Mouse (Mus musculus) heart, embryonic 16.5 days (tissue): ENCODE data around the gene Trappc10. TPM values are rescaled to one million over a fixed set of nuclear protein-coding genes. Genes with fewer than 3 reads are reported as not detected.

Experiments used
- ATAC-seq: fragments of 200-750 bp; cut with Nextera tagmentation; replicated peaks from 2 replicates; pipeline ENCODE4 v1.8.0; 2017; ENCODE audit warnings: moderate number of reproducible peaks; ENCODE audit not compliant: insufficient read depth, low FRiP score; ENCODE audit errors: extremely low read depth
- H3K27ac ChIP-seq: fragments of 300-500 bp; sonication (generic); 2 replicates; pipeline ENCODE4 v1.5.1; 2014; ENCODE audit warnings: mild to moderate bottlenecking, low read length, control low read depth, moderate library complexity
- H3K27me3 ChIP-seq: fragments of 300-500 bp; sonication (generic); 2 replicates; pipeline ENCODE4 v1.6.1; 2014; ENCODE audit warnings: low read length, mixed read lengths; ENCODE audit not compliant: control insufficient read depth, insufficient read depth
- H3K36me3 ChIP-seq: fragments of 300-500 bp; sonication (generic); 2 replicates; pipeline ENCODE4 v1.6.1; 2014; ENCODE audit not compliant: control insufficient read depth, insufficient read depth
- H3K4me1 ChIP-seq: fragments of 300-500 bp; sonication (generic); 2 replicates; pipeline ENCODE4 v1.6.1; 2014; ENCODE audit warnings: low read length, mixed read lengths; ENCODE audit not compliant: control insufficient read depth, insufficient read depth
- H3K4me2 ChIP-seq: fragments of 300-500 bp; sonication (generic); 2 replicates; pipeline ENCODE4 v1.6.1; 2014; ENCODE audit warnings: low read depth, mild to moderate bottlenecking, control low read depth, low read length
- H3K4me3 ChIP-seq: fragments of 300-500 bp; sonication (generic); 2 replicates; pipeline ENCODE4 v1.5.1; 2014; ENCODE audit warnings: mild to moderate bottlenecking, control low read depth, low read length
- H3K9ac ChIP-seq: fragments of 300-500 bp; sonication (generic); 2 replicates; pipeline ENCODE4 v1.6.1; 2014; ENCODE audit warnings: low read length, control low read depth
- H3K9me3 ChIP-seq: fragments of 300-500 bp; sonication (generic); replicated peaks from 2 replicates; pipeline ENCODE4 v1.6.1; 2016; ENCODE audit warnings: low read length; ENCODE audit not compliant: control insufficient read depth
- WGBS: fragments of 180-500 bp; shearing (Covaris S2); extraction: QIAGEN DNeasy Blood & Tissue Kit; methylation state at CpG from one replicate; pipeline ENCODE4 v1.1.7; 2014; 5-methylcytosine and 5-hydroxymethylcytosine counted together
- polyA plus RNA-seq: library from polyadenylated mRNA; unstranded; fragments of >200 nt; fragmentation: Nextera tagmentation; extraction: Ambion mirVana; gene quantifications from 2 replicates; pipeline ENCODE4 v1.2.1, GENCODE M21; 2015

Gene Trappc10
- polyA plus RNA-seq, 1 experiment from 2014 or later = 7.0 TPM

GRCm38 (mm10) chr10:78228560-78228928 lies 15.9 kb downstream of the Trappc10 start:
- no peak for ATAC-seq
- 84% methylated on average over 5 of the region's 5 CpGs for WGBS
- H3K9ac ChIP-seq = no peak overlapping the region
- H3K4me3 ChIP-seq = no peak overlapping the region
- no peak overlapping the region for H3K27ac ChIP-seq
- H3K4me2 ChIP-seq = no peak overlapping the region
- H3K27me3 ChIP-seq = no peaks in the 10 kb centered on the region
- H3K4me1 ChIP-seq = no peaks in the 10 kb centered on the region; the same call in 1 of the 2 replicates
- H3K36me3 ChIP-seq = peaks cover 8% of the 10 kb centered on the region
- H3K9me3 ChIP-seq = no peaks in the 10 kb centered on the region

DNA sequence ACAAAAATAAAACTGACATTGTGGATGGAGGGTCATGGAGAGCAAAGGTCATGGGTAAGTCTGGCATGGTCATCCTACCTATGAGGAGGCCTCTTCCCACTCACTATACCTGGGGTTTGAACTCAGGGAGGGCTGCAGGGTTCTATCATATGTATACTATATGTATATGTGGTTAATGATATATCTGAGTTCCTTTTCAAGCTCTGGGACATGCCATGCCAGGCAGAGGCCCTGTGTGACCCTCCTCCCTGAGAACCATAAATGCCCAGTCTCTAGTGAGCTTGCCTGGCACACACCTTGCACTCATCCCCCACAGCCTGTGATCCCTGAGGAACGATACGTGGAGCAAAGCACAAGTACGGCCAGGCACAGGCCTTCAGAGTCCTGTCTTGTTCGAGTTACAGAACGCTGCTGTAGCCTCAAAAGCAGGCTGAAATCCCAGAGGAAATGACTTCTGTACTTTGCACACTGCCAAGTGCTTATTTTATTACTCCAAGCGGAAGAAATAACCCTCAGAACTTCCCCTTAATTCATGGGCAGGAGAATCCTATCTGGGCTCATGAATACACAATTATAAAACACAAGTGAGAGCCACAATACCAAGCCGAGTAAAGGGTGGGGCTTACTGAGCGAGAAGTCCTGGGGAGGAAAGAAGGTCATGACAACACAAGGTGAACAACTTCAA lies 16.4 kb downstream of the Trappc10 start:
- H3K9ac ChIP-seq = no peak overlapping the region
- H3K4me2 ChIP-seq = no peak overlapping the region
- no peak overlapping the region for H3K27ac ChIP-seq
- H3K36me3 ChIP-seq = peaks cover 8% of the 10 kb centered on the region
- H3K4me3 ChIP-seq = no peak overlapping the region
- no peaks in the 10 kb centered on the region for H3K27me3 ChIP-seq
- 76% methylated on average over 8 of the region's 8 CpGs for WGBS
- no peaks in the 10 kb centered on the region; the same call in 1 of the 2 replicates for H3K4me1 ChIP-seq
- no peaks in the 10 kb centered on the region for H3K9me3 ChIP-seq
- no peak for ATAC-seq

DNA sequence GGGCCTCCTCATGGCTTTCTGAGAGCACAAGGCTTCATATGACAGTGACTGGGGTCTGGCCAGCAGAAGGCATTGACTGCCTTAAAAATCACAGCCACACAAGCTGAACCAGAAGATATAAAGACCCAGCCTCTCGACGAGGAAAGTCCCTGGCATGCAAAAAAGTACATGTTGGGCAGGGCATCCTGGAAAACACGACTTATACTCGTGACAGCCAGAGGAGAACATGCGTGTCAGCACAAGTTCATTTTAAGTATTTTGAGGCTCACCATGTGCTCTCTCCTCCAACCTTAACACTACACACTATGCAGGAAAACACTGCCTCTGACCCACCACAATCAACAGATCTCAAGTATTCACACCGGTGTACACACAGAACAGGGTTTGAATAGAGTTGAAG lies 20.3 kb downstream of the Trappc10 start:
- ATAC-seq = no peak

GRCm38 (mm10) chr10:78222908-78223307 lies 21.5 kb downstream of the Trappc10 start:
- 64% methylated on average over 4 of the region's 4 CpGs for WGBS
- H3K36me3 ChIP-seq = peaks cover 11% of the 10 kb centered on the region
- no peak for ATAC-seq
- H3K9ac ChIP-seq = no peak overlapping the region
- no peaks in the 10 kb centered on the region for H3K9me3 ChIP-seq
- no peak overlapping the region for H3K4me3 ChIP-seq
- H3K4me1 ChIP-seq = no peaks in the 10 kb centered on the region
- no peak overlapping the region for H3K27ac ChIP-seq
- no peak overlapping the region for H3K4me2 ChIP-seq
- H3K27me3 ChIP-seq = no peaks in the 10 kb centered on the region

More for the DNA sequence above, 20.3 kb downstream of the Trappc10 start:
- Histone ChIP-seq H3K36me3 (peaks cover 9% of the 10 kb centered on the region), H3K9me3 (no peaks in the 10 kb centered on the region), H3K27me3 (no peaks in the 10 kb centered on the region), H3K4me2 (no peak overlapping the region), H3K4me3 (no peak overlapping the region), H3K4me1 (no peaks in the 10 kb centered on the region), H3K9ac (no peak overlapping the region), H3K27ac (no peak overlapping the region)
- whole genome bisulfite sequencing = 83% methylated on average over 6 of the region's 6 CpGs

DNA sequence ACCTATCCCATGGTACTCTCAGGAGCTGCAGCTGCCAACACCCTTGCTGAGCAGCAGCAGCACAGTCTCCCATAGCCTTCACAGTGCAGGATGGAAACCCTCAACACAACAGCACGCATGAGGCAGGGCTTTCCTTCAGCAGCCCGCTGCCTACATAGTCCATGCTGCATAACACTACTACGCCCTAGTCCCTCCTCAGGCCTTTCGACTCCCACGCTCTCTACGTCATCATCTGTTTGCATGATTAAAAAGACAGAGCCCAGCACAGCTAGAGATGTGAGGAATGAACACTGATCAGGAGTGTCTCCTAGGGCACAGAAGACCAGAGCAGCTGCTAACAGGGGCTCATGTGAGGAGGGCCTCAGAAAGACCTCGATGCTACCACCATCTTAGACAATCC lies 23.1 kb downstream of the Trappc10 start:
- Histone ChIP-seq H3K9me3 (no peaks in the 10 kb centered on the region), H3K36me3 (peaks cover 14% of the 10 kb centered on the region)
- no peak for ATAC-seq

DNA sequence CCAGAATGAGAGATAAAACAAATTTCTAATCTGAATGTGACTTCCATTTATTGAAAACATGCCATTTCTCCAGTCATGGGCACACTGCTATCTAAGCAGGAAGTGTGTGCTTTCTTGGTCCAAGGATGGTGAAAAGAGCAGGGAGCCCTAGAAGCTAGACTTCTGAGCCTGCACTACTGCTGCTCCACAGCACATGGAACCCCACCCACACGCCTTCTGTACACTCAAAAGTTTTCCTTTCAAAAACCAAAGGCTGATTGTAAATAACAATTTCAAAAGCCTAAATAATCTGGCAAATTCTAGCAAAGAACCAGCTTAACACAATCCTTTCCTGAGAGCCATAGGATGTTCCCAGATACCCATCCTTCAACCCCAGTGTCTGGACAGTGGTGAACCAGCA lies 24.9 kb downstream of the Trappc10 start:
- no peak overlapping the region for H3K4me2 ChIP-seq
- H3K4me1 ChIP-seq = no peaks in the 10 kb centered on the region
- H3K9ac ChIP-seq = no peak overlapping the region
- H3K27ac ChIP-seq = no peak overlapping the region
- H3K36me3 ChIP-seq = peaks cover 18% of the 10 kb centered on the region
- ATAC-seq = no peak
- H3K9me3 ChIP-seq = no peaks in the 10 kb centered on the region
- H3K27me3 ChIP-seq = no peaks in the 10 kb centered on the region
- H3K4me3 ChIP-seq = no peak overlapping the region
- 90% methylated on average over 1 of the region's 1 CpGs for WGBS

More for the DNA sequence above, 23.1 kb downstream of the Trappc10 start:
- WGBS = 83% methylated on average over 7 of the region's 7 CpGs
- Histone ChIP-seq H3K9ac (no peak overlapping the region), H3K4me1 (no peaks in the 10 kb centered on the region), H3K27ac (no peak overlapping the region), H3K27me3 (no peaks in the 10 kb centered on the region), H3K4me2 (no peak overlapping the region), H3K4me3 (no peak overlapping the region)

GRCm38 (mm10) chr10:78218576-78218975 lies 25.9 kb downstream of the Trappc10 start:
- no peak overlapping the region for H3K9ac ChIP-seq
- H3K27me3 ChIP-seq = no peaks in the 10 kb centered on the region
- no peaks in the 10 kb centered on the region for H3K9me3 ChIP-seq
- ATAC-seq = no peak
- H3K27ac ChIP-seq = no peak overlapping the region
- H3K36me3 ChIP-seq = peaks cover 26% of the 10 kb centered on the region
- no peaks in the 10 kb centered on the region for H3K4me1 ChIP-seq
- WGBS = 80% methylated on average over 6 of the region's 6 CpGs
- H3K4me2 ChIP-seq = no peak overlapping the region
- no peak overlapping the region for H3K4me3 ChIP-seq

- Histone ChIP-seq H3K9ac (no peak overlapping the region), H3K9me3 (no peaks in the 10 kb centered on the region), H3K36me3 (peaks cover 32% of the 10 kb centered on the region), H3K4me3 (no peak overlapping the region), H3K27ac (no peak overlapping the region), H3K4me1 (no peaks in the 10 kb centered on the region), H3K4me2 (no peak overlapping the region), H3K27me3 (no peaks in the 10 kb centered on the region)
- ATAC-seq = no peak
- 75% methylated on average over 6 of the region's 6 CpGs for WGBS
Measured at GRCm38 (mm10) chr10:78216376-78217083, 27.9 kb downstream of the Trappc10 start.

GRCm38 (mm10) chr10:78214371-78214770 lies 30.1 kb downstream of the Trappc10 start:
- H3K4me2 ChIP-seq = no peak overlapping the region
- no peaks in the 10 kb centered on the region for H3K27me3 ChIP-seq
- H3K4me3 ChIP-seq = no peak overlapping the region
- H3K9me3 ChIP-seq = no peaks in the 10 kb centered on the region
- H3K27ac ChIP-seq = no peak overlapping the region
- WGBS = 90% methylated on average over 9 of the region's 9 CpGs
- peaks cover 35% of the 10 kb centered on the region for H3K36me3 ChIP-seq
- H3K9ac ChIP-seq = no peak overlapping the region
- H3K4me1 ChIP-seq = no peaks in the 10 kb centered on the region
- no peak for ATAC-seq
